Mouse (Mus musculus): ENCODE measurements around the gene Neurod2. TPM values are rescaled to one million over a fixed set of nuclear protein-coding genes. Genes with fewer than 3 reads are reported as not detected.

Neurod2 gene
- polyA plus RNA-seq, 1 experiment from 2014 or later = not detected

DNA sequence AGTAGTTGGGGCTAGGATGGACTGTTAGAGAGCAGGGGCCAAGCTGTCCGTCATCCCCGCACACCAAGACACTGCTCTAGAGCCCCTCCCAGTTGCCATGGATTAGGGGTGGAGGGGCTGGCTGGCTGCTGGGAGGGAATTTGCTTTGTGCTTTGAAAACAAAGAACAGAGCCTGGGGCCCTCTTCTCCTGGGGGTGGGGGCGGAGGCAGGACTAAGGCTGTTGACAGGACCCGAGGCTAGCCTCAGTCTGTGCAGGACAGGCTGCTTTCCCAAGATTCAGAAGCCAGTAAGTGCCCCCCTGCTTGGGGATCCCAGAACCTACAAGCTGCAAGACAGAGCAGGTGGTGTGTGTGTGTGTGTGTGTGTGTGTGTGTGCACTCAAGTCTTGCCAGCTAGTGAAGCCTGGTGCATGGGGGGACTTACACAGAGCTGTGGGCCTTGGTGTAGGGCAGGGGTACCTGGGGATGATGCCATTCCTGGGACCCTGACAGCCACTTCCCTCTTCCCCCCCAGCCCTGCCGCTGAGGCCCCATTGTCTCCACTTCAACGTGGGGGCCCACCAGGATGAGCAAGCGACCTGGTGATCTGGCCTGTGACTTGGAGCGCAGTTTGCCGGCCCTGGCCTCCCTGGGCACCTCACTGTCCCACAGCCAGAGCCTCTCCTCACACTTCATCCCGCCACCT lies 42.2 kb upstream of the Neurod2 start:
- no peak overlapping the region for H3K4me2 ChIP-seq (ENCODE audit: low read length)
- no peak overlapping the region for H3K9ac ChIP-seq (ENCODE audit: low read depth, low read length)
- ATAC-seq (replicated peaks; ENCODE audit: low FRiP score, low read depth) = no peak
- 54% methylated on average over 10 of the region's 10 CpGs for WGBS
- TF ChIP-seq CTCF (IDR thresholded peaks at IDR 0.05; ENCODE audit: low read depth) = no peak
- no peaks in the 10 kb centered on the region for H3K4me1 ChIP-seq (replicated peaks; ENCODE audit: insufficient read depth, low read length)
- no peak for DNase-seq (ENCODE audit: low spot score)
- no peak overlapping the region for H3K27ac ChIP-seq
- no peaks in the 10 kb centered on the region for H3K27me3 ChIP-seq (ENCODE audit: insufficient read depth, low read length)
- no peak overlapping the region for H3K4me3 ChIP-seq (replicated peaks; ENCODE audit: low read depth, low read length)
- H3K9me3 ChIP-seq (replicated peaks; ENCODE audit: low read length) = no peaks in the 10 kb centered on the region
- H3K36me3 ChIP-seq (ENCODE audit: insufficient read depth, low read length) = peaks cover 23% of the 10 kb centered on the region

DNA sequence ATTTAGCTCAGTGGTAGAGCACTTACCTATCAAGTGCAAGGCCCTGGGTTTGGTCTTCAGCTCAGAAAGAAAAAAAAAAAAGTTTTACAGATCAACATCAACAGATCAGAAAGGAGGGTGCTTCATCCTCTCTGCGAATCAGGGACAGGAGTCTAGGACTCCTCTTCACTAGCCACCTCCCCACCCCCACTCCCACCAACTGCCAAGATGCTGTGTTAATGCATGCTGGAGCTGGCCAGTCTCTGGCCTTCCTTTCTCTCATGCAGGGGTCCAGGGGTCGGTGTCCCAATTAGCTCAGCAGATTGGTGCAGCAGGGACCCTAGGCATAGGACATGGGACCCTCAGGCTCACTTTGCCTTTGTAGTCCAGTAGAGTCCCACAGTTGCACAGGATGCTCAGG lies 41.1 kb upstream of the Neurod2 start:
- no peaks in the 10 kb centered on the region for H3K27me3 ChIP-seq (ENCODE audit: insufficient read depth, low read length)
- H3K27ac ChIP-seq = no peak overlapping the region
- no peaks in the 10 kb centered on the region for H3K4me1 ChIP-seq (replicated peaks; ENCODE audit: insufficient read depth, low read length)
- 94% methylated on average over 2 of the region's 2 CpGs for WGBS
- no peak overlapping the region for H3K4me2 ChIP-seq (ENCODE audit: low read length)
- H3K36me3 ChIP-seq (ENCODE audit: insufficient read depth, low read length) = peaks cover 13% of the 10 kb centered on the region
- DNase-seq (ENCODE audit: low spot score) = no peak
- no peak overlapping the region for H3K4me3 ChIP-seq (replicated peaks; ENCODE audit: low read depth, low read length)
- H3K9me3 ChIP-seq (replicated peaks; ENCODE audit: low read length) = no peaks in the 10 kb centered on the region
- ATAC-seq (replicated peaks; ENCODE audit: low FRiP score, low read depth) = no peak
- H3K9ac ChIP-seq (ENCODE audit: low read depth, low read length) = no peak overlapping the region
- TF ChIP-seq CTCF (IDR thresholded peaks at IDR 0.05; ENCODE audit: low read depth) = no peak

DNA sequence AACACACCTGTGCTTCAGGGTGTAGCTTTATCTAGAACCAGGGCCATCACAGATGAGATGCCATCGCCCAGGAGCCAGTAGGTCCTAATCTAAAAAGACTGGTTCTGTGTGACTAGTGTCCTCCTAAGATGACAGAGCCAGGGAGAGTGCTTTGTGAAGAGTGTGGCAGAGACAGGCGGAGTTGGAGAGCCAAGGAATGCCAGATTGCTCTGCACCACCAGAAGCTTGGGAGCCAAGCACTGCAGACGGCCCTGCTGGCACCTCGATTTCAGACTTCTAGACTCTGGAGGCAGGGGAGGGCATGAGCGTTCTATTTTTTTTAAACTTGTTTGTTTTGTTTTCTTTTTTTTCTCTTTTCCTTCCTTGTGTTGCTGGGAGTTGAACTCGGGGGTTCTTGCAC lies 39.9 kb upstream of the Neurod2 start:
- DNase-seq (ENCODE audit: low spot score) (no peak), ATAC-seq (replicated peaks; ENCODE audit: low FRiP score, low read depth) (no peak)
- Histone ChIP-seq H3K4me2 (ENCODE audit: low read length) (no peak overlapping the region), H3K9me3 (replicated peaks; ENCODE audit: low read length) (no peaks in the 10 kb centered on the region), H3K36me3 (ENCODE audit: insufficient read depth, low read length) (0 out of 2 replicates have a peak, but pooled peaks cover 1% of the 10 kb centered on the region), H3K27ac (no peak overlapping the region), H3K9ac (ENCODE audit: low read depth, low read length) (no peak overlapping the region), H3K4me3 (replicated peaks; ENCODE audit: low read depth, low read length) (no peak overlapping the region), H3K27me3 (ENCODE audit: insufficient read depth, low read length) (no peaks in the 10 kb centered on the region), H3K4me1 (replicated peaks; ENCODE audit: insufficient read depth, low read length) (no peaks in the 10 kb centered on the region)
- WGBS = 77% methylated on average over 6 of the region's 6 CpGs
- TF ChIP-seq CTCF (IDR thresholded peaks at IDR 0.05; ENCODE audit: low read depth) = no peak

DNA sequence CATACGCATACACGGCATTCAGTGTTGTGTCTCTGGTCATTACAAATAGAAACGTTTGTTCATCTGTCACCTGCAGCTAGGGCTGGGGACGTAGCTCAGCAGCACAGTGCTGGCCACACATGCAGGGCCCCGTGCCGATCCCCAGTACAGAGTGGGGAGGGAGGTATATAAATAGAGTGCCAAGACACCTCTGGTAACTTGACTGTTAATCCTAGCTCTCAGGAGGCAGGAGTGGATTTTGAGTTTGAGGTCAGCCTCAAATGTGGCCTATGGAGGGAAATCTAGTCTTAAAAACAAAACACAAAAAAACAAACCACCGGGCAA lies 38.4 kb upstream of the Neurod2 start:
- WGBS = 66% methylated on average over 7 of the region's 7 CpGs
- no peaks in the 10 kb centered on the region for H3K9me3 ChIP-seq (replicated peaks; ENCODE audit: low read length)
- no peak overlapping the region for H3K9ac ChIP-seq (ENCODE audit: low read depth, low read length)
- H3K27me3 ChIP-seq (ENCODE audit: insufficient read depth, low read length) = no peaks in the 10 kb centered on the region
- no peak for TF ChIP-seq CTCF (IDR thresholded peaks at IDR 0.05; ENCODE audit: low read depth)
- no peak overlapping the region for H3K27ac ChIP-seq
- no peak overlapping the region for H3K4me3 ChIP-seq (replicated peaks; ENCODE audit: low read depth, low read length)
- DNase-seq (ENCODE audit: low spot score) (no peak), ATAC-seq (replicated peaks; ENCODE audit: low FRiP score, low read depth) (no peak)
- no peak overlapping the region for H3K4me2 ChIP-seq (ENCODE audit: low read length)
- H3K4me1 ChIP-seq (replicated peaks; ENCODE audit: insufficient read depth, low read length) = no peaks in the 10 kb centered on the region
- H3K36me3 ChIP-seq (ENCODE audit: insufficient read depth, low read length) = no peaks in the 10 kb centered on the region

DNA sequence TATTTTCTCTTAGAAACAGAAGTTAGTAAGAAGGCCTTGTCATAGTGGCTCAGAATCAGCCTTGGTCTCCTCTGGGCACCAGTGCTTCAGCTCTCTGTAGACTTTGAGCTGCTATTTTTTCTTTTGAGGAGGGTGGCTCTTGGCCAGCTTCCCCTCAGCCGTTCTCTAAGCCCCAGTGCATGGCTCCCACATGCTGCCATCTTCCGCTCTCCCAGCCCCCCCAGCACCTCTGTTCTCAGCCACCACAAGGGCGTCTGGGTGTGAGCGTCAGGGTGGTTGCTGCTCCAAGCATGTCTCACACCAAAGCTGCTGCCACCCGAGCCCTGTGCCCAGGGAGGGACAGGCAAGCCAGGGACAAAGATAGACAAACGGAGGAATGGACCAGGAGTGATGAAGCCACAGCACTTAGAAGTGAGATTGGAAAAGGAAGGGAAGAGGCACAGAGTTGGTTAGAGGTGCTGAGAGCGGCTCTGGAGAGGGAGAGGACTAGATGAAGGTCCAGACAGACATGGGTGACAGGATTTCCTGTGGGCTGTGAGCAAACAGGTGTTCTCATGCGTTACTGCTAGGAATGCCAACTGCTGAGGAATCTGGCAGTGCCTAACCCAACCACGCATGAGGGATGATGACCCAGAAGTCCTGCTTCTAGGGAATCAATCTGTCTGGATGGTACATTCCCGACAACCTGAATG lies 37.9 kb upstream of the Neurod2 start:
- Histone ChIP-seq H3K9me3 (replicated peaks; ENCODE audit: low read length) (no peaks in the 10 kb centered on the region), H3K27me3 (ENCODE audit: insufficient read depth, low read length) (no peaks in the 10 kb centered on the region), H3K27ac (no peak overlapping the region), H3K4me1 (replicated peaks; ENCODE audit: insufficient read depth, low read length) (no peaks in the 10 kb centered on the region), H3K4me3 (replicated peaks; ENCODE audit: low read depth, low read length) (no peak overlapping the region), H3K36me3 (ENCODE audit: insufficient read depth, low read length) (no peaks in the 10 kb centered on the region), H3K4me2 (ENCODE audit: low read length) (no peak overlapping the region), H3K9ac (ENCODE audit: low read depth, low read length) (no peak overlapping the region)
- DNase-seq (ENCODE audit: low spot score) = no peak
- ATAC-seq (replicated peaks; ENCODE audit: low FRiP score, low read depth) = no peak
- 65% methylated on average over 10 of the region's 10 CpGs for WGBS
- TF ChIP-seq CTCF (IDR thresholded peaks at IDR 0.05; ENCODE audit: low read depth) = no peak

DNA sequence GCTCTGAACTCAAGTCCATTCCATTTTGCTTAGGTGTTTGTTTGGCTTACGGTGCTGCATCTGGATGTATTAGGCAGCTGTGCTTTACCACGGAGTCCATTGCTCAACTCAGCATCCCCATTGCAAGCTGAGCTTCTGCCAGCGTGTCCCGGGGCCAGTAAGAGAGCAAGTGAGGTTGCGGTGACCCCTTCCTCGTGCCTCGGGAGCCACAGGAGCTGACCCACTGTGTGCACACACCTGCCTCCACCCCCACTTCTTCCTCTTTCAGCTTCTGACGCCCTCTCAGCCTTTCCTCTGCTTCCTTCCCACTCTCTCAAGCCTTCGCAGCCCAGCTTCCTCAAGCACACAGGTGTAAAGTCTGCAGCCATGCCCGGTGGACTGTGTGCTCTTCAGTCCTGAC lies 36.8 kb upstream of the Neurod2 start:
- 82% methylated on average over 10 of the region's 10 CpGs for WGBS
- Histone ChIP-seq H3K27me3 (ENCODE audit: insufficient read depth, low read length) (no peaks in the 10 kb centered on the region), H3K4me1 (replicated peaks; ENCODE audit: insufficient read depth, low read length) (peaks cover 6% of the 10 kb centered on the region; the same call in 1 of the 2 replicates), H3K9me3 (replicated peaks; ENCODE audit: low read length) (no peaks in the 10 kb centered on the region), H3K36me3 (ENCODE audit: insufficient read depth, low read length) (no peaks in the 10 kb centered on the region), H3K4me2 (ENCODE audit: low read length) (no peak overlapping the region), H3K9ac (ENCODE audit: low read depth, low read length) (no peak overlapping the region), H3K4me3 (replicated peaks; ENCODE audit: low read depth, low read length) (no peak overlapping the region), H3K27ac (no peak overlapping the region)
- ATAC-seq (replicated peaks; ENCODE audit: low FRiP score, low read depth) (no peak), DNase-seq (ENCODE audit: low spot score) (no peak)
- no peak for TF ChIP-seq CTCF (IDR thresholded peaks at IDR 0.05; ENCODE audit: low read depth)
